In genomic region chr17:46320492-46320891, GRCm38 (mm10) we compare ENCODE assay signal across 26 mouse cellular contexts. TPM values are rescaled to one million over a fixed set of nuclear protein-coding genes. Genes with fewer than 3 reads are reported as not detected.
DNase-seq lines count a peak whose midpoint lies in the region; ATAC-seq and TF ChIP-seq lines count a peak whose summit lies in the region.
"Had no signal": no experiment of that assay in that cellular context is flagged by ENCODE, and none has a peak within 500 bp of the region (broad histone marks: within the 10 kb centered on the region; RNA-seq: fewer than 3 reads in every experiment).

No protein-coding gene starts in this region.

- POLR2A ChIA-PET in Patski (lab: Charles Lee): no interaction called here

- no peak for TF ChIP-seq POLR2A in liver, adult 2 months (IDR thresholded peaks at IDR 0.05; ENCODE audit: extremely low read depth, insufficient read depth, low read length)

- no peak for ATAC-seq in liver, embryonic 11.5 days (replicated peaks; ENCODE audit: low FRiP score)
- ATAC-seq in Patski: peak; percentile 35
- ATAC-seq: forebrain, embryonic 15.5 days; hindbrain, embryonic 16.5 days had no signal

- H3K9me3 ChIP-seq in liver, embryonic 11.5 days (ENCODE audit: control insufficient read depth, low read length): no peaks in the 10 kb centered on the region
- H3K9me3 ChIP-seq: embryonic facial prominence, embryonic 13.5 days; forebrain, embryonic 12.5 days; forebrain, embryonic 15.5 days; heart, embryonic 12.5 days; heart, embryonic 15.5 days; hindbrain, embryonic 10.5 days; hindbrain, embryonic 13.5 days had no signal

- 27% methylated on average over 6 of the region's 6 CpGs for WGBS in liver, adult 2 months
- WGBS in liver, embryonic 11.5 days: 73% methylated on average over 6 of the region's 6 CpGs

- no peak for TF ChIP-seq CTCF in liver, adult 2 months (IDR thresholded peaks at IDR 0.05; ENCODE audit: low read depth, low read length)
- TF ChIP-seq CTCF in Patski (IDR thresholded peaks at IDR 0.05): no peak

- CTCF ChIA-PET in Patski (lab: Charles Lee): no interaction called here

- peaks cover 8% of the 10 kb centered on the region; the same call in 1 of the 2 replicates for H3K4me1 ChIP-seq in liver, adult 2 months (ENCODE audit: control insufficient read depth, insufficient read depth, low read length)
- H3K4me1 ChIP-seq in liver, embryonic 11.5 days (replicated peaks; ENCODE audit: control insufficient read depth, insufficient read depth, low read length): no peaks in the 10 kb centered on the region
- H3K4me1 ChIP-seq: embryonic facial prominence, embryonic 10.5 days; embryonic facial prominence, embryonic 13.5 days; forebrain, embryonic 12.5 days; forebrain, embryonic 15.5 days; heart, embryonic 12.5 days; heart, embryonic 15.5 days; hindbrain, embryonic 10.5 days; hindbrain, embryonic 13.5 days had no signal

- H3K36me3 ChIP-seq in liver, adult 2 months (ENCODE audit: control insufficient read depth, insufficient read depth, low read length): no peaks in the 10 kb centered on the region
- no peaks in the 10 kb centered on the region for H3K36me3 ChIP-seq in liver, embryonic 11.5 days (ENCODE audit: control insufficient read depth, insufficient read depth, low read length)

- DNase-seq in adrenal gland, adult 2 months: peak; percentile 10
- no peak for DNase-seq in adrenal gland, postnatal 4 days (ENCODE audit: low spot score in 2 of 2)
- peak; percentile 43 for DNase-seq in kidney, adult 9 months
- no peak for DNase-seq in kidney, postnatal 10 days
- peak; percentile 69 for DNase-seq in liver, adult 2 months (ENCODE audit: extremely low read depth, low read depth, low spot score)
- no peak for DNase-seq in liver, embryonic 11.5 days (ENCODE audit: low spot score)
- no peak for DNase-seq in Patski (ENCODE audit: low read depth, low spot score)
- no peak for DNase-seq in embryo, embryonic 10.5 days (ENCODE audit: low spot score)
- DNase-seq: adrenal gland, adult 8-10 months; adrenal gland, postnatal 25 days; cerebellum, adult 18-20 months; cerebellum, adult 9-10 months; cerebellum, postnatal 14 days; gastrocnemius, postnatal 25 days; heart, adult 18-20 months; heart, postnatal 36 days had no signal

- no peaks in the 10 kb centered on the region for H3K27me3 ChIP-seq in liver, adult 2 months (ENCODE audit: control insufficient read depth, insufficient read depth, low read length)
- H3K27me3 ChIP-seq in liver, embryonic 11.5 days (replicated peaks; ENCODE audit: control insufficient read depth, insufficient read depth, low read length): no peaks in the 10 kb centered on the region
- no peaks in the 10 kb centered on the region for H3K27me3 ChIP-seq in Patski
- H3K27me3 ChIP-seq: embryonic facial prominence, embryonic 13.5 days; forebrain, embryonic 12.5 days; forebrain, embryonic 15.5 days; heart, embryonic 12.5 days; heart, embryonic 15.5 days; hindbrain, embryonic 13.5 days had no signal

- no peak overlapping the region for H3K4me3 ChIP-seq in liver, adult 2 months (ENCODE audit: insufficient read depth, low read depth, low read length)
- H3K4me3 ChIP-seq in liver, embryonic 11.5 days (ENCODE audit: low read depth, low read length): no peak overlapping the region
- H3K4me3 ChIP-seq: embryonic facial prominence, embryonic 10.5 days; embryonic facial prominence, embryonic 13.5 days; erythroblast, embryonic 14.5 days; forebrain, embryonic 12.5 days; forebrain, embryonic 15.5 days; heart, embryonic 12.5 days; heart, embryonic 15.5 days; hindbrain, embryonic 10.5 days; hindbrain, embryonic 13.5 days had no signal

- in situ Hi-C loops in Patski (cut with MboI; ENCODE audit: low pct_unique_long_range_greater_than_20kb): no loop called here

- H3K79me2 ChIP-seq in liver, adult 2 months (ENCODE audit: control insufficient read depth, insufficient read depth, low read length): no peaks in the 10 kb centered on the region

- H3K9ac ChIP-seq in liver, adult 2 months (ENCODE audit: low read depth, low read length): no peak overlapping the region
- H3K9ac ChIP-seq in liver, embryonic 11.5 days (ENCODE audit: low read depth, low read length): no peak overlapping the region
- H3K9ac ChIP-seq: embryonic facial prominence, embryonic 13.5 days; forebrain, embryonic 12.5 days; forebrain, embryonic 15.5 days; heart, embryonic 12.5 days; heart, embryonic 15.5 days; hindbrain, embryonic 13.5 days had no signal

- no peak overlapping the region for H3K27ac ChIP-seq in liver, adult 2 months (replicated peaks; ENCODE audit: insufficient read depth, low read depth, low read length)
- no peak overlapping the region for H3K27ac ChIP-seq in liver, embryonic 11.5 days (ENCODE audit: low read depth, low read length)
- H3K27ac ChIP-seq: embryonic facial prominence, embryonic 10.5 days; embryonic facial prominence, embryonic 13.5 days; forebrain, embryonic 12.5 days; forebrain, embryonic 15.5 days; heart, embryonic 15.5 days; hindbrain, embryonic 10.5 days; hindbrain, embryonic 13.5 days had no signal

- H3K4me2 ChIP-seq in liver, embryonic 11.5 days: no peak overlapping the region
- H3K4me2 ChIP-seq: embryonic facial prominence, embryonic 13.5 days; forebrain, embryonic 12.5 days; forebrain, embryonic 15.5 days; heart, embryonic 12.5 days; heart, embryonic 15.5 days; hindbrain, embryonic 13.5 days had no signal

RNA-seq across cellular contexts. Expression of gene Abcc10, which starts 7.7 kb away (rescaled TPM):
- total RNA-seq in adrenal gland, adult 2 months (2021): 1 to 10 TPM; 7.3 to 7.4 TPM
- 35.4 and 36.4 TPM in 2 replicates for polyA plus RNA-seq in adrenal gland, adult 2 months (2012; rRNA removed)
- total RNA-seq in adrenal gland, postnatal 4 days (2021): 10 to 100 TPM; 13.8 to 14.1 TPM
- total RNA-seq in liver, adult 2 months (2014; rRNA removed): 2.1 and 3.6 TPM in 2 replicates
- polyA plus RNA-seq in liver, adult 2 months (2012; rRNA removed): 10.3 and 17.3 TPM in 2 replicates
- 3.9 and 4.4 TPM in 2 replicates for polyA plus RNA-seq in liver, embryonic 11.5 days (2014; fragmentation: Nextera tagmentation; extraction: Ambion mirVana)
- polyA plus RNA-seq in Patski (2021): 7.6 TPM

RNA-seq across cellular contexts. Expression of gene Dlk2, which starts 23.3 kb away (rescaled TPM):
- under 1 TPM in 1 of 2 experiments, not detected in 1; 0.29 TPM for total RNA-seq in adrenal gland, adult 2 months (2021)
- 0.22 and 0.62 TPM in 2 replicates for polyA plus RNA-seq in adrenal gland, adult 2 months (2012; rRNA removed)
- 1 to 10 TPM in 1 of 2 experiments, under 1 TPM in 1; 0.54 to 1.7 TPM for total RNA-seq in adrenal gland, postnatal 4 days (2021)
- not detected in 2 replicates for total RNA-seq in liver, adult 2 months (2014; rRNA removed)
- polyA plus RNA-seq in liver, adult 2 months (2012; rRNA removed): not detected in 2 replicates
- polyA plus RNA-seq in liver, embryonic 11.5 days (2014; fragmentation: Nextera tagmentation; extraction: Ambion mirVana): 0.11 and 0.23 TPM in 2 replicates
- polyA plus RNA-seq in Patski (2021): 1.4 TPM
- total RNA-seq: adrenal gland, postnatal 25 days had no signal
- polyA plus RNA-seq: erythroblast, embryonic 14.5 days had no signal

RNA-seq across cellular contexts. Expression of gene Tjap1, which starts 37.7 kb away (rescaled TPM):
- 10 to 100 TPM; 44.8 to 51.4 TPM for total RNA-seq in adrenal gland, adult 2 months (2021)
- 85.3 and 98.6 TPM in 2 replicates for polyA plus RNA-seq in adrenal gland, adult 2 months (2012; rRNA removed)
- 10 to 100 TPM; 68.8 to 75.3 TPM for total RNA-seq in adrenal gland, postnatal 4 days (2021)
- 2.5 and 3.7 TPM in 2 replicates for total RNA-seq in liver, adult 2 months (2014; rRNA removed)
- 8.2 and 13.2 TPM in 2 replicates for polyA plus RNA-seq in liver, adult 2 months (2012; rRNA removed)
- 26.4 and 29.3 TPM in 2 replicates for polyA plus RNA-seq in liver, embryonic 11.5 days (2014; fragmentation: Nextera tagmentation; extraction: Ambion mirVana)
- 55.3 TPM for polyA plus RNA-seq in Patski (2021)

Comparison
In these comparisons a context has a peak if more than half of its experiments do, and no peak if none do; other contexts are left out.
1. DNase-seq: peak in adrenal gland, adult 2 months (single experiment), kidney, adult 9 months (single experiment) and liver, adult 2 months (single experiment); none in adrenal gland, postnatal 4 days (0 of 2), kidney, postnatal 10 days (single experiment), liver, embryonic 11.5 days (single experiment), Patski (single experiment) and embryo, embryonic 10.5 days (single experiment).